Mouse (Mus musculus) kidney, embryonic 14.5 days (tissue): ENCODE measurements around the gene Alkbh2. TPM values are rescaled to one million over a fixed set of nuclear protein-coding genes. Genes with fewer than 3 reads are reported as not detected.

Experiments
- ATAC-seq: fragments of 200-750 bp; cut with Nextera tagmentation; 2 replicates; pipeline ENCODE4 v1.8.0; 2017; ENCODE audit warnings: moderate number of reproducible peaks, mild to moderate bottlenecking, moderate TSS enrichment, moderate library complexity; ENCODE audit not compliant: low FRiP score, low TSS enrichment
- H3K27ac ChIP-seq: fragments of 300-500 bp; sonication (generic); 2 replicates; pipeline ENCODE4 v1.5.1; 2014; ENCODE audit warnings: low read depth, mild to moderate bottlenecking, low read length, moderate library complexity, mixed read lengths
- H3K27me3 ChIP-seq: fragments of 300-500 bp; sonication (generic); 2 replicates; pipeline ENCODE4 v1.6.1; 2014; ENCODE audit warnings: mild to moderate bottlenecking, low read length; ENCODE audit not compliant: control insufficient read depth, insufficient read depth
- H3K36me3 ChIP-seq: fragments of 300-500 bp; sonication (generic); 2 replicates; pipeline ENCODE4 v1.6.1; 2014; ENCODE audit warnings: low read length, mixed read lengths; ENCODE audit not compliant: control insufficient read depth, insufficient read depth
- H3K4me1 ChIP-seq: fragments of 300-500 bp; sonication (generic); 2 replicates; pipeline ENCODE4 v1.6.1; 2014; ENCODE audit warnings: low read length, mixed read lengths; ENCODE audit not compliant: control insufficient read depth, insufficient read depth
- H3K4me2 ChIP-seq: fragments of 300-500 bp; sonication (generic); replicated peaks from 2 replicates; pipeline ENCODE4 v1.6.1; 2014; ENCODE audit warnings: low read depth, mild to moderate bottlenecking, low read length
- H3K4me3 ChIP-seq: fragments of 300-500 bp; sonication (generic); 2 replicates; pipeline ENCODE4 v1.5.1; 2014; ENCODE audit warnings: mild to moderate bottlenecking, low read length
- H3K9ac ChIP-seq: fragments of 300-500 bp; sonication (generic); 2 replicates; pipeline ENCODE4 v1.6.1; 2014; ENCODE audit warnings: low read depth, mild to moderate bottlenecking, low read length, moderate library complexity
- H3K9me3 ChIP-seq: fragments of 300-500 bp; sonication (generic); 2 replicates; pipeline ENCODE4 v1.6.1; 2016; ENCODE audit warnings: low read length; ENCODE audit not compliant: control insufficient read depth
- WGBS: fragments of 180-500 bp; shearing (Covaris S2); extraction: QIAGEN DNeasy Blood & Tissue Kit; methylation state at CpG from one replicate; pipeline ENCODE4 v1.1.7; 2014; 5-methylcytosine and 5-hydroxymethylcytosine counted together
- polyA plus RNA-seq: library from polyadenylated mRNA; unstranded; fragments of >200 nt; fragmentation: Nextera tagmentation; extraction: Ambion mirVana; gene quantifications from 2 replicates; pipeline ENCODE4 v1.2.1, GENCODE M21; 2014

The Alkbh2 gene
- polyA plus RNA-seq, 1 experiment from 2014 or later = 11.6 TPM

DNA sequence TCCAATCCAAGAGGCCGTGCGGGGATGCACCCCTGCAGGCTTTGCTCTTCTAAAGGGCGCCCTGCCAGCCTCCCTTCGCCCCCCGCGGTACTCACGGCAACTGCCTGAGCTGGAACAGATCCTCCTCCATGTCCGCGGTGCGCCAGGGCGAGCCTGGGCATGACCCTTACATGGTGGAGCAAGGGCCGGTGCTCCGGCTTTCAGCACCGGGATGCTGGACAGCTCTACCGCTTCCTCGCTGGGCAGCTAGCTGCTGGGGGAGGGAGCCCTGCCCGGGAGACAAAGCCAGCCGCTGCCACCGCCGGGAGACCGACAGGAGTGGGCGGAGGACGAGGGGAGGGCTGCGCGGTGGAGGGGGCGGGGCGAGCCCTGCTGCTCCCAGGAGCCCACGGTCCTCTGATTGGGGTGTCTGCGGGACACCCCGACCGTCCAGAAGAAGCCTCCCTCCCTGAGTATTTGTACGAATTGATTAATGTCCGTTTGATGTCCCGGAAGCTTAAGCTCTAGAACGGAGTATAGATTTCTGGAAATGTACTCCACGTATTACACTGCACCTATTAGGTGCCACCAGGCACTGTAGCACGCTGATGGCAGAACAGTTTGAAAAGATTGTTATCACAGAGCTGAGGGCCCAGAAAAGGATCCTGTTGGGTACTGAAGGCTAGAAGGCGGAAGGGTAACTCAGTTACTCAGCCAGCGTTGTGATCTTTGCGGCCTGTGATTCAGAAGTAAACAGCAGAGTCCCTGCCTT, 36.8 kb downstream of the Alkbh2 start, which contains the start of gene Svop:
Gene Svop, minus strand, starts transcription at position 514 of the 751 bp plus-strand sequence.
- 3% methylated on average over 40 of the region's 40 CpGs for WGBS

DNA sequence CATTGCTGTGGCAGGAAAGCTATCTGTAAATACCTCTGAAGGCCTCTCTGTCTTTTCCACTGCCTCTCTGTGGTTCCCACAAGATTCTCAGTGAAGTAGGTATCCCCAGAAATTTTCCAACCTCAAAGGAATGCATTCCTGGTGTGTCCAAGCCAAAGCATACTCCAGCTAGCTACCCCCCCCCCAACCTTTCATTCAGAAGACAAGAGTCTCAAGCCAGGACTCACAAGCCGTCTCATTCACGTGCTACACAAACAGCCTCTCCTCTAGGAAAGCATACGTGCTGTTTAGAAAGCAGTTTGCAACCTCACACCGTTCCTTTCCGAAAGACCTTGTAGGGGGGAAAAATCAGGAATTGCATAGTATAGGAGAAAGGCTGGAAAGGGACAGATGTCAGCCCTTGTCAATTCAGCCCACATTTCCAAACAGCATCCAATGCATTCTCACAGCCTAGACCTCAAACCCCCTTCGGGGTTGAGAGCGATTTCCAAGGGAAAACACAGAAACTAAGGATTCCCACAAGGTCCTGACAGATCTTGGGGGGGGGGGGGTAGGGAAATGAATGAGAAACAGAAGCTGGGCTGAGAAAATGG, 37.5 kb downstream of the Alkbh2 start:
- Histone ChIP-seq H3K9ac (no peak overlapping the region), H3K4me2 (no peak overlapping the region)
- ATAC-seq = no peak

More for the DNA sequence above, 36.8 kb downstream of the Alkbh2 start, which contains the start of gene Svop:
- no peak within 1 kb of the TSS for H3K9ac ChIP-seq
- no peak within 1 kb of the TSS for H3K27ac ChIP-seq
- peak within 1 kb of the TSS; percentile 19 for H3K4me3 ChIP-seq
- no peaks in the 10 kb centered on the region for H3K36me3 ChIP-seq
- no peaks in the 10 kb centered on the region for H3K9me3 ChIP-seq
- peak within 1 kb of the TSS; percentile 47 for H3K4me2 ChIP-seq
- H3K27me3 ChIP-seq = no peaks in the 10 kb centered on the region
- ATAC-seq = peak; percentile 83
- H3K4me1 ChIP-seq = peaks cover 4% of the 10 kb centered on the region; the same call in 1 of the 2 replicates

DNA sequence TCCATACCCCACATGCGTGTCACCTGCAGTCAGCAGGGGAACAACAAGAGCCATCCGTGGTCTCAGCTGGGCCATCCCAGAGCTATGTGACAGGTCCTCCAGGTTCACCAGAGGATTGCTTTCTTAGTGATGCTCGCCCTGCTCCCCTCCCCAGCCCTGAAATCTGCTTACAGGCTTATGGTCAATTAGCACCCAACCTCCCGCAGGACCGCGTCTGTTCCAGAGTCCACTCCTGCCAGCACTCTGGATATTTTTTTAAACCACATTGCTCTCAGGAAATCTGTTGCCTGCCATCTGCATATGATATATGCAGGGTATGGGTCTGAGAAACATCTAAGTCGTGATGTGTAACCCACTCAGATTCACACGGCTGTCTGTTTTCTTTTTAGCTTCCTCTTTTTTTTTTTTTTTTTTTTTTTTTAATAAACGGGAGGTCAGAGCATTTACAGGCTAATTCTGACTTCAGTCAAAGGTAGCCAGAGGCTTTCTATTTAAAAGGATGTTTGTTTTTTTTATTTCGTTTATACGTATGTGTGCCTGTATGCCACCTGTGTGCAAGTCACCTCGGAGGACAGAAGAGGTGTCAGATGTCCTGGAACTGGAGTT, 40.0 kb downstream of the Alkbh2 start:
- no peaks in the 10 kb centered on the region for H3K36me3 ChIP-seq
- no peaks in the 10 kb centered on the region for H3K27me3 ChIP-seq
- H3K4me3 ChIP-seq = no peak overlapping the region
- H3K9me3 ChIP-seq = no peaks in the 10 kb centered on the region
- no peak for ATAC-seq
- H3K4me2 ChIP-seq = no peak overlapping the region
- H3K9ac ChIP-seq = no peak overlapping the region
- WGBS = 78% methylated on average over 12 of the region's 12 CpGs
- no peak overlapping the region for H3K27ac ChIP-seq
- H3K4me1 ChIP-seq = peaks cover 4% of the 10 kb centered on the region; the same call in 1 of the 2 replicates

More for the DNA sequence above, 37.5 kb downstream of the Alkbh2 start:
- 24% methylated on average over 7 of the region's 7 CpGs for WGBS
- no peaks in the 10 kb centered on the region for H3K9me3 ChIP-seq
- H3K27ac ChIP-seq = no peak overlapping the region
- no peak overlapping the region for H3K4me3 ChIP-seq
- H3K27me3 ChIP-seq = no peaks in the 10 kb centered on the region
- H3K36me3 ChIP-seq = no peaks in the 10 kb centered on the region
- peaks cover 4% of the 10 kb centered on the region; the same call in 1 of the 2 replicates for H3K4me1 ChIP-seq

DNA sequence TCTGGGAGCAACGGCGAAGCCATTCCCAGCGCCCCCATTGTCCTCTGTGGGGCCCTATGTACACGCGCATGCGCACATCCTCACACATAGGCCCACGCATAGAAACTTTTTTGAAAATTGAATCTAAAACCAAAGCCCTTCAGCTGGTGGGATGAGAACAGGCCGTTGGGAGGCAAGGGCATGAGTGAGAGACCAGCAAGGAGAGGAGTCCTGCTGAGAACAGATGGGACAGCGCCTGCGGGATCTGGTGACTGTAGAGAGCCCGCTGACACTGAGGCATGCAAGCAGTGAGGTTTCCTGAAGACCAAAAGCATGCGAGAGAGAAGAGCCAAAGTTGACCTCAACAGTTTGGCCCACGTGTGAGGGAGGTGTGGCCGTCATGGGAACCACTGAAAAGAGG, 42.5 kb downstream of the Alkbh2 start:
- no peak overlapping the region for H3K4me3 ChIP-seq
- H3K27me3 ChIP-seq = no peaks in the 10 kb centered on the region
- H3K4me2 ChIP-seq = no peak overlapping the region
- ATAC-seq = no peak
- H3K9ac ChIP-seq = no peak overlapping the region
- H3K27ac ChIP-seq = no peak overlapping the region
- no peaks in the 10 kb centered on the region for H3K9me3 ChIP-seq
- H3K36me3 ChIP-seq = no peaks in the 10 kb centered on the region
- 81% methylated on average over 14 of the region's 14 CpGs for WGBS
- H3K4me1 ChIP-seq = no peaks in the 10 kb centered on the region

DNA sequence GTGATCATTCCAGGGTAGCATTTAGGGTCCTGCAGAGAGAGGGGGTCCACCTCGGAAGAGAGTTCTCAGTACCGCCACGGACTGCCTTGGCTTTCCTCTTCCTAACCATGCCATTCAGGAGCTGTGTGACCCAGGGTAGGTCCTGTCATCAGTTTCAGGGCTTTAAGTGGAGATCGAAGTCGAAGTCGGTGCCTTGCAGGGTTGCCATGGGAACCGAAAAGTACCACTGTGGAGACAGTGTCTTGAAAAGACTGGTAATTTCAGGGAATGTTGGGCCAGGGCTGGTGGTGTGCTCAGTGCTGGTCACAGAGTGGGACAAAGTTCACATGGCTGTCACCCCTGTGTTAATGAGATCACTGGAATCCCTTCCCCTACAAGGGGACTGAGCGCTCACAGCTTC, 51.0 kb downstream of the Alkbh2 start:
- no peaks in the 10 kb centered on the region for H3K36me3 ChIP-seq
- H3K4me2 ChIP-seq = no peak overlapping the region
- H3K9ac ChIP-seq = no peak overlapping the region
- 80% methylated on average over 8 of the region's 8 CpGs for WGBS
- no peak overlapping the region for H3K27ac ChIP-seq
- no peaks in the 10 kb centered on the region for H3K4me1 ChIP-seq
- no peak overlapping the region for H3K4me3 ChIP-seq
- H3K9me3 ChIP-seq = no peaks in the 10 kb centered on the region
- ATAC-seq = no peak
- H3K27me3 ChIP-seq = no peaks in the 10 kb centered on the region

Other genes starting within 250 kb of the Alkbh2 start
- gene Coro1c, start 219.5 kb downstream of the Alkbh2 start, polyA plus RNA-seq = 42.1 and 108 TPM in 2 replicates
- gene Ssh1, start 134.3 kb downstream of the Alkbh2 start, polyA plus RNA-seq = 18.5 and 28.2 TPM in 2 replicates
- 6.0 and 7.7 TPM in 2 replicates for gene Dao, start 124.5 kb downstream of the Alkbh2 start, polyA plus RNA-seq
- gene Usp30, start 62.8 kb downstream of the Alkbh2 start, polyA plus RNA-seq = 9.3 and 10.7 TPM in 2 replicates
- 0.09 TPM in 1 of 2 replicates, not detected in the other for gene Svop, start 36.6 kb downstream of the Alkbh2 start, polyA plus RNA-seq
- 38.1 and 44.6 TPM in 2 replicates for gene Ung, start 2.2 kb upstream of the Alkbh2 start, polyA plus RNA-seq
- gene Acacb, start 18.3 kb upstream of the Alkbh2 start, polyA plus RNA-seq = 4.4 and 4.8 TPM in 2 replicates
- 0.11 TPM in 1 of 2 replicates, not detected in the other for gene Foxn4, start 145.6 kb upstream of the Alkbh2 start, polyA plus RNA-seq
- 1.8 and 2.7 TPM in 2 replicates for gene Myo1h, start 160.9 kb upstream of the Alkbh2 start, polyA plus RNA-seq